Mouse (Mus musculus): ENCODE data around the gene Hist1h2bn. TPM values are rescaled to one million over a fixed set of nuclear protein-coding genes. Genes with fewer than 3 reads are reported as not detected.
"Not testable (repeated sequence)": the region's sequence is repeated elsewhere in the genome, so short reads cannot be mapped to it uniquely, and the experiment has no call there.

Gene Hist1h2bn
- polyA plus RNA-seq, 1 experiment from 2014 or later = 3.9 TPM

- Histone ChIP-seq H3K9ac (replicated peaks) (no peak overlapping the region), H3K4me1 (peaks cover 13% of the 10 kb centered on the region; the same call in 1 of the 2 replicates), H3K36me3 (no peaks in the 10 kb centered on the region), H3K27me3 (no peaks in the 10 kb centered on the region), H3K9me3 (no peaks in the 10 kb centered on the region), H3K4me3 (no peak overlapping the region), H3K4me2 (replicated peaks) (peak overlapping the region; percentile 33; the same call in 1 of the 2 replicates), H3K27ac (replicated peaks) (no peak overlapping the region)
- WGBS = 73% methylated on average over 1 of the region's 1 CpGs
- ATAC-seq (ENCODE audit: low FRiP score, low read depth) = no peak
Observed at GRCm38 (mm10) chr13:21755707-21756106, 1.8 kb downstream of the Hist1h2bn start.

DNA sequence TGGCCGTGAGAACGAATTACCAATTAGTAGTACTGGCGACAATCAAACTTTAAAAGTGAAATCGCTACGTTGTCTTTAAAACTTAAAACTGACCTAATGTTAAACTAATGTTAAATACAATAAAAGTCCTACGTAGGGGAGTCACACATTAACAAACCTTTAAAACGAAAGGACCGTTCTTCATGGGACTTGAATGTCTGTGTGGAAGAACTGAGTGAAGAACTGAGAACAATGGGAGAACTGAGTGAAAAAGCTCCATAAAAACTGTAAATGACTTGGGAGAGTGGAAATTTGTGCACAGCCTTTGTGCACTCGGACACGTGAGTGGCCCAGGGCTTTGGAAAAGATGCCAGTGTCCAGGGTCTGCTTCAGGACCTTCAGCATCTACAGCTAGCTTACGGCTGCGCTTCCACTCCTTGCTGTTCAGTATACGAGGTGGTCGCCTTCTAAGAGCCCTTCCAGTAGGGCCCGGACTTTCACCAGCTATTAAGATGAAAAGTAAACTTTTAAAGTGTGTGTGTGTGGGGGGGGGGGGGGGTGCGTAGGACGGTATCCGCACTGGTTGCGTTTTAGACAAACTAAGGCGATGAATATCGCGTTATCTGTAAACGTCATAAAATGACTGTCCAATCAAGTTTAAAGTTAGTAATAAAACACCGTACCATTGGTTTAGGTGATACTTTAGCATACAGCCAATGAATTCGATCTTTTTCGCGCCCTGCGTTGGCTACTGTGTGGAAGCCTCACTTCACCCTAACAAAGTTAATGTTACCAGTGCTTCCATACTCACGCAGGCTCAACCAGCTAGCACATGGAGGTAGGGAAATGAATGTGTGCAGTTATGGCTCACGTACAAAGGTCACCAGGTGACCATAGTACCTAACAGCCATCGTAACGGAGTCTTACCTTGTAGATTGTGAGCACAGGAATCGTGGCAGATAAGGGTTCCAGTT is 25.2 kb downstream of the Hist1h2bn start:
- peak overlapping the region; percentile 95 for H3K27ac ChIP-seq (replicated peaks)
- H3K9ac ChIP-seq (replicated peaks) = peak overlapping the region; percentile 83
- peak overlapping the region; percentile 57 for H3K4me3 ChIP-seq
- no peaks in the 10 kb centered on the region for H3K36me3 ChIP-seq
- H3K4me1 ChIP-seq = peaks cover 27% of the 10 kb centered on the region
- 6% methylated on average over 32 of the region's 33 CpGs for WGBS
- H3K4me2 ChIP-seq (replicated peaks) = peak overlapping the region; percentile 90
- no peaks in the 10 kb centered on the region for H3K9me3 ChIP-seq
- H3K27me3 ChIP-seq = no peaks in the 10 kb centered on the region
- peak; percentile 84 for ATAC-seq (ENCODE audit: low FRiP score, low read depth)

GRCm38 (mm10) chr13:21779767-21780731 is 26.1 kb downstream of the Hist1h2bn start, which contains the start of gene Hist1h1b:
TSS of gene Hist1h1b (minus strand) at chr13:21780625.
- H3K4me2 ChIP-seq (replicated peaks) = peak within 1 kb of the TSS; percentile 90
- H3K27me3 ChIP-seq = no peaks in the 10 kb centered on the region
- H3K9ac ChIP-seq (replicated peaks) = peak within 1 kb of the TSS; percentile 83
- H3K36me3 ChIP-seq = no peaks in the 10 kb centered on the region
- peak within 1 kb of the TSS; percentile 57 for H3K4me3 ChIP-seq
- H3K9me3 ChIP-seq = no peaks in the 10 kb centered on the region
- WGBS = under 1% methylated on average over 44 of the region's 44 CpGs
- H3K4me1 ChIP-seq = peaks cover 31% of the 10 kb centered on the region
- H3K27ac ChIP-seq (replicated peaks) = peak within 1 kb of the TSS; percentile 95
- ATAC-seq (ENCODE audit: low FRiP score, low read depth) = peak; percentile 45; the same call in 1 of the 2 replicates

GRCm38 (mm10) chr13:21781021-21781555 is 27.2 kb downstream of the Hist1h2bn start:
- H3K9ac ChIP-seq (replicated peaks) = no peak overlapping the region
- H3K27me3 ChIP-seq = no peaks in the 10 kb centered on the region
- H3K27ac ChIP-seq (replicated peaks) = peak overlapping the region; percentile 95
- peak overlapping the region; percentile 90 for H3K4me2 ChIP-seq (replicated peaks)
- peaks cover 36% of the 10 kb centered on the region for H3K4me1 ChIP-seq
- ATAC-seq (ENCODE audit: low FRiP score, low read depth) = no peak
- WGBS = 42% methylated on average over 6 of the region's 6 CpGs
- H3K9me3 ChIP-seq = no peaks in the 10 kb centered on the region
- no peaks in the 10 kb centered on the region for H3K36me3 ChIP-seq
- H3K4me3 ChIP-seq = peak overlapping the region; percentile 57; the same call in 1 of the 2 replicates

DNA sequence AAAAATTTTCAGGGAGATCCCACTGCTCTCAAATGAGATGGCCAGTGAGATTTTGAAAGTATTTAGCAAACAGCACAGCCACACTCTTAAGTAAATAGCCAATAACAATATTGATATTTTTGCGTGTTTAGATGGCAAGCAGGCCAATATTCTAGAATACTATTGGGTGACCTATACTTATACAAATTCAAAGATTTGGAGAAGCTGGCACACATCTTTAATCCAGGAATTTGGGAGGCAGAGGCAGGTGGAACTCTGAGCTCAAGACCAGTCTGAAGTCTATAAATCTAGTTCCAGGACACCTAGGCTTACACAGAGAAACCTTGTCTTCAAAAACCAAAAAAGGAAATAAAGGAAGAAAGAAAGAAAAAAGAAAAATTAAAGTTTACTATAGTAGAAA is 27.7 kb downstream of the Hist1h2bn start:
- WGBS = 97% methylated on average over 1 of the region's 1 CpGs
- H3K27ac ChIP-seq (replicated peaks) = peak overlapping the region; percentile 35; the same call in 1 of the 2 replicates
- H3K9ac ChIP-seq (replicated peaks) = no peak overlapping the region
- no peaks in the 10 kb centered on the region for H3K36me3 ChIP-seq
- no peak overlapping the region for H3K4me2 ChIP-seq (replicated peaks)
- H3K27me3 ChIP-seq = no peaks in the 10 kb centered on the region
- peaks cover 38% of the 10 kb centered on the region for H3K4me1 ChIP-seq
- no peak overlapping the region for H3K4me3 ChIP-seq
- H3K9me3 ChIP-seq = no peaks in the 10 kb centered on the region
- no peak for ATAC-seq (ENCODE audit: low FRiP score, low read depth)

GRCm38 (mm10) chr13:21782361-21783254 is 28.7 kb downstream of the Hist1h2bn start:
- peak overlapping the region; percentile 68 for H3K4me2 ChIP-seq (replicated peaks)
- peaks cover 38% of the 10 kb centered on the region for H3K4me1 ChIP-seq
- H3K36me3 ChIP-seq; H3K9me3 ChIP-seq; H3K27me3 ChIP-seq; ATAC-seq (ENCODE audit: low FRiP score, low read depth): not testable (repeated sequence)
- H3K4me3 ChIP-seq = peak overlapping the region; percentile 47
- WGBS = 1% methylated on average over 14 of the region's 35 CpGs
- peak overlapping the region; percentile 88 for H3K27ac ChIP-seq (replicated peaks)
- peak overlapping the region; percentile 66 for H3K9ac ChIP-seq (replicated peaks)

DNA sequence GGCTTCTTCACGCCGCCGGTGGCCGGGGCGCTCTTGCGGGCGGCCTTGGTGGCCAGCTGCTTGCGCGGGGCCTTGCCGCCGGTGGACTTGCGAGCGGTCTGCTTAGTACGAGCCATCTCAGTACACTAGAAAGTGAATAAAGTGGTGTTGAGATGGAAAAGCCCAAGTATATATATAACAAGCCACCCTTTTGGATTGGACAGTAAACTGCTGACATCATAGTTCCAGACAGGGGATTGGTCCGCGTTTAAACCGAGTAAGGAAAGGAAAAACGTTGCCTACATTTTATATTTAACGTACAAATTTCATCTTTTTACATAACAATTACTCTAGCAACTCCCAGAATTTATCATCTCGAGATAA is 29.3 kb downstream of the Hist1h2bn start, which contains the start of gene Hist1h3i:
TSS of gene Hist1h3i (minus strand) at position 116 of the 363 bp plus-strand sequence.
- Histone ChIP-seq H3K27me3 (no peaks in the 10 kb centered on the region), H3K4me1 (peaks cover 42% of the 10 kb centered on the region), H3K9ac (replicated peaks) (peak within 1 kb of the TSS; percentile 66), H3K4me3 (peak within 1 kb of the TSS; percentile 47), H3K9me3 (no peaks in the 10 kb centered on the region), H3K36me3 (no peaks in the 10 kb centered on the region), H3K27ac (replicated peaks) (peak within 1 kb of the TSS; percentile 88), H3K4me2 (replicated peaks) (peak within 1 kb of the TSS; percentile 68)
- WGBS = under 1% methylated on average over 13 of the region's 20 CpGs
- peak; percentile 65 for ATAC-seq (ENCODE audit: low FRiP score, low read depth)

DNA sequence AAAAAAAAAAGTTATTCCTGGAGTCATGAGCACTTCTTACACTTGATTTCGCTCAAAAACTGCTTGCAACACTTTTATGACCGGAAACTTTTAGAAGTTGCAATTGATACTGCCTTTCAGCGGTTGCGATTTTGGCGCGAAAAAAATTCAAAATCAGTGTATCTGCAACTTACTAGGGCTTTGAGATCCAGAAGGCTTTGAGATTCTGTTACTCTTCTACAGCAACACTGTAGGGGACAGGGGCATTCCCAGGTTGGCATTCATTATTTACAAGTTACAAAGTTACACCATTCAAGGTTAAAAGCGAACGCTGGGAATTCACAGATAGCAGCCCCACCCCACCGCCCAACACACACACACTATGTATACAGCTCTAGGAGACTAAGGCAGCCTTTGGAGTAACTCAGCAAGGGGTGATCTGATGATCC is 29.8 kb downstream of the Hist1h2bn start:
- WGBS = 3% methylated on average over 9 of the region's 9 CpGs
- no peaks in the 10 kb centered on the region for H3K36me3 ChIP-seq
- H3K4me3 ChIP-seq = peak overlapping the region; percentile 47
- peak overlapping the region; percentile 68 for H3K4me2 ChIP-seq (replicated peaks)
- no peaks in the 10 kb centered on the region for H3K27me3 ChIP-seq
- peak overlapping the region; percentile 83 for H3K27ac ChIP-seq (replicated peaks)
- H3K4me1 ChIP-seq = peaks cover 47% of the 10 kb centered on the region
- peak overlapping the region; percentile 46 for H3K9ac ChIP-seq (replicated peaks)
- ATAC-seq (ENCODE audit: low FRiP score, low read depth) = no peak
- no peaks in the 10 kb centered on the region for H3K9me3 ChIP-seq

GRCm38 (mm10) chr13:21784311-21784710 is 30.4 kb downstream of the Hist1h2bn start:
- Histone ChIP-seq H3K4me3 (0 out of 2 replicates have a peak overlapping the region, but pooled peaks have one; percentile 47), H3K9ac (replicated peaks) (peak overlapping the region; percentile 46), H3K27ac (replicated peaks) (peak overlapping the region; percentile 83), H3K36me3 (no peaks in the 10 kb centered on the region), H3K4me1 (peaks cover 47% of the 10 kb centered on the region), H3K9me3 (no peaks in the 10 kb centered on the region), H3K4me2 (replicated peaks) (peak overlapping the region; percentile 68), H3K27me3 (no peaks in the 10 kb centered on the region)
- no peak for ATAC-seq (ENCODE audit: low FRiP score, low read depth)
- WGBS = 20% methylated on average over 6 of the region's 6 CpGs

- no peak for ATAC-seq (ENCODE audit: low FRiP score, low read depth)
- Histone ChIP-seq H3K36me3 (no peaks in the 10 kb centered on the region), H3K4me1 (peaks cover 39% of the 10 kb centered on the region), H3K27me3 (no peaks in the 10 kb centered on the region), H3K4me3 (peak overlapping the region; percentile 38), H3K9ac (replicated peaks) (peak overlapping the region; percentile 49), H3K9me3 (no peaks in the 10 kb centered on the region), H3K27ac (replicated peaks) (peak overlapping the region; percentile 85), H3K4me2 (replicated peaks) (peak overlapping the region; percentile 50)
- 3% methylated on average over 8 of the region's 8 CpGs for WGBS
Observed at GRCm38 (mm10) chr13:21786189-21786898, 32.4 kb downstream of the Hist1h2bn start.

Data from midbrain, embryonic 12.5 days (tissue).